Mouse (Mus musculus) left cerebral cortex, adult 2 months (tissue): ENCODE measurements at regions not wholly inside any gene's neighbourhood (a gene's known extent, or its start where the extent isn't known, plus 50 kb on each side); places are given as distances from the start of the nearest gene placed in this dataset.

Experiments
- DNase-seq, 2 experiments: peaks; one replicate each; pipeline ENCODE4 v3.0.0; 2021 to 2022; ENCODE audit warnings: low spot score in 2 of 2, mixed read lengths in 1 of 2; ENCODE audit errors: extremely low spot score in 1 of 2
- H3K27ac ChIP-seq: fragments of 200-600 bp; 2 replicates; pipeline ENCODE4 v1.8.1; 2022
- H3K4me3 ChIP-seq: fragments of 200-600 bp; 2 replicates; pipeline ENCODE4 v1.8.1; 2022
- CTCF ChIP-seq: fragments of 200-600 bp; IDR thresholded peaks from 2 replicates; pipeline ENCODE4 v1.8.1; 2022; ENCODE audit warnings: antibody characterized with exemption, mild to moderate bottlenecking, moderate library complexity
- intact Hi-C: fragments of 180-260 bp; cut with DNase I; formaldehyde crosslinking; loops from one replicate; pipeline ENCODE4 v1.15.1; 2025

GRCm38 (mm10) chr10:56712611-56713105, 335.5 kb downstream of the Gja1 start:
- intact Hi-C loops = no loop called here
- Histone ChIP-seq H3K27ac (no peak overlapping the region), H3K4me3 (no peak overlapping the region)
- DNase-seq = no peak
- no peak for TF ChIP-seq CTCF

- no peak overlapping the region for H3K27ac ChIP-seq
- H3K4me3 ChIP-seq = no peak overlapping the region
- TF ChIP-seq CTCF = no peak
- intact Hi-C loops = no loop called here
- DNase-seq = no peak
Measured at GRCm38 (mm10) chr10:56737073-56737472, 359.9 kb downstream of the Gja1 start.

GRCm38 (mm10) chr10:56739621-56740020, 362.5 kb downstream of the Gja1 start:
- no peak for TF ChIP-seq CTCF
- no peak overlapping the region for H3K27ac ChIP-seq
- H3K4me3 ChIP-seq = no peak overlapping the region
- no peak for DNase-seq
- intact Hi-C loops = no loop called here

- Histone ChIP-seq H3K4me3 (no peak overlapping the region), H3K27ac (no peak overlapping the region)
- no peak for TF ChIP-seq CTCF
- intact Hi-C loops = loop anchor here (5.0 to 10.0 kb wide), 3 partner anchors 85 to 375 kb away; partner anchors contain the start of gene Gja1
- no peak for DNase-seq
Measured at GRCm38 (mm10) chr10:56752134-56752533, 375.0 kb downstream of the Gja1 start.

GRCm38 (mm10) chr10:56753576-56753975, 376.4 kb downstream of the Gja1 start:
- no peak for TF ChIP-seq CTCF
- intact Hi-C loops = loop anchor here (5.0 to 10.0 kb wide), 3 partner anchors 84 to 376 kb away; partner anchors contain the start of gene Gja1
- no peak overlapping the region for H3K27ac ChIP-seq
- H3K4me3 ChIP-seq = no peak overlapping the region
- no peak for DNase-seq

GRCm38 (mm10) chr10:56754546-56755175, 377.5 kb downstream of the Gja1 start:
- intact Hi-C loops = loop anchor here (5.0 to 10.0 kb wide), 3 partner anchors 83 to 377 kb away; partner anchors contain the start of gene Gja1

GRCm38 (mm10) chr10:56770629-56771028, 393.5 kb downstream of the Gja1 start:
- no peak for DNase-seq
- Histone ChIP-seq H3K4me3 (no peak overlapping the region), H3K27ac (no peak overlapping the region)
- intact Hi-C loops = no loop called here
- no peak for TF ChIP-seq CTCF

More at GRCm38 (mm10) chr10:56754546-56755175, 377.5 kb downstream of the Gja1 start:
- no peak for TF ChIP-seq CTCF
- H3K4me3 ChIP-seq = no peak overlapping the region
- no peak for DNase-seq
- H3K27ac ChIP-seq = no peak overlapping the region

GRCm38 (mm10) chr10:56782265-56782664, 405.1 kb downstream of the Gja1 start:
- no peak for TF ChIP-seq CTCF
- no peak overlapping the region for H3K4me3 ChIP-seq
- no peak for DNase-seq
- intact Hi-C loops = no loop called here
- H3K27ac ChIP-seq = no peak overlapping the region

- intact Hi-C loops = no loop called here
- DNase-seq = no peak
- Histone ChIP-seq H3K27ac (no peak overlapping the region), H3K4me3 (no peak overlapping the region)
- TF ChIP-seq CTCF = no peak
Measured at GRCm38 (mm10) chr10:56783941-56784340, 406.8 kb downstream of the Gja1 start.

GRCm38 (mm10) chr10:56788081-56788480, 411.0 kb downstream of the Gja1 start:
- no peak for TF ChIP-seq CTCF
- intact Hi-C loops = no loop called here
- Histone ChIP-seq H3K4me3 (no peak overlapping the region), H3K27ac (no peak overlapping the region)
- DNase-seq = no peak

GRCm38 (mm10) chr10:56793074-56793473, 415.9 kb downstream of the Gja1 start:
- no peak overlapping the region for H3K4me3 ChIP-seq
- no peak for DNase-seq
- no peak overlapping the region for H3K27ac ChIP-seq
- intact Hi-C loops = no loop called here
- no peak for TF ChIP-seq CTCF

GRCm38 (mm10) chr10:56795396-56795795, 418.3 kb downstream of the Gja1 start:
- no peak for DNase-seq
- no peak overlapping the region for H3K4me3 ChIP-seq
- no peak for TF ChIP-seq CTCF
- H3K27ac ChIP-seq = no peak overlapping the region
- intact Hi-C loops = no loop called here

GRCm38 (mm10) chr10:56799307-56799706, 422.2 kb downstream of the Gja1 start:
- intact Hi-C loops = no loop called here
- TF ChIP-seq CTCF = no peak
- no peak overlapping the region for H3K4me3 ChIP-seq
- H3K27ac ChIP-seq = no peak overlapping the region
- no peak for DNase-seq
